Mouse (Mus musculus) heart, embryonic 15.5 days (tissue): Measurements from ENCODE around the gene Cbx6. TPM values are rescaled to one million over a fixed set of nuclear protein-coding genes. Genes with fewer than 3 reads are reported as not detected.

ENCODE experiments used
- ATAC-seq: fragments of 200-750 bp; cut with Nextera tagmentation; replicated peaks from 2 replicates; pipeline ENCODE4 v1.8.0; 2017; ENCODE audit warnings: low read depth, moderate TSS enrichment; ENCODE audit not compliant: insufficient number of reproducible peaks, insufficient read depth, low FRiP score
- H3K27ac ChIP-seq: fragments of 300-500 bp; sonication (generic); 2 replicates; pipeline ENCODE4 v1.5.1; 2015; ENCODE audit warnings: mild to moderate bottlenecking, inconsistent platforms
- H3K27me3 ChIP-seq: fragments of 300-500 bp; sonication (generic); 2 replicates; pipeline ENCODE4 v1.6.1; 2015; ENCODE audit warnings: inconsistent platforms
- H3K36me3 ChIP-seq: fragments of 300-500 bp; sonication (generic); 2 replicates; pipeline ENCODE4 v1.6.1; 2015; ENCODE audit warnings: mild to moderate bottlenecking, inconsistent platforms
- H3K4me1 ChIP-seq: fragments of 300-500 bp; sonication (generic); replicated peaks from 2 replicates; pipeline ENCODE4 v1.6.1; 2015; ENCODE audit warnings: inconsistent platforms
- H3K4me2 ChIP-seq: fragments of 300-500 bp; sonication (generic); 2 replicates; pipeline ENCODE4 v1.6.1; 2015; ENCODE audit warnings: inconsistent platforms, mild to moderate bottlenecking, moderate library complexity
- H3K4me3 ChIP-seq: fragments of 300-500 bp; sonication (generic); 2 replicates; pipeline ENCODE4 v1.5.1; 2015; ENCODE audit warnings: mild to moderate bottlenecking, inconsistent platforms
- H3K9ac ChIP-seq: fragments of 300-500 bp; sonication (generic); 2 replicates; pipeline ENCODE4 v1.6.1; 2015; ENCODE audit warnings: mild to moderate bottlenecking, inconsistent platforms
- H3K9me3 ChIP-seq: fragments of 300-500 bp; sonication (generic); replicated peaks from 2 replicates; pipeline ENCODE4 v1.6.1; 2016; ENCODE audit warnings: inconsistent platforms
- WGBS: fragments of 180-500 bp; shearing (Covaris S2); methylation state at CpG from one replicate; pipeline ENCODE4 v1.1.7; 2015; ENCODE audit warnings: mixed read lengths; 5-methylcytosine and 5-hydroxymethylcytosine counted together
- polyA plus RNA-seq: library from polyadenylated mRNA; unstranded; fragments of >200 nt; fragmentation: Nextera tagmentation; extraction: Ambion mirVana; gene quantifications from 2 replicates; pipeline ENCODE4 v1.2.1, GENCODE M21; 2015

Cbx6 gene
- 52.1 and 65.7 TPM in 2 replicates for polyA plus RNA-seq

GRCm38 (mm10) chr15:79834130-79834880 is at the start of gene Cbx6, which contains the start of gene Npcd:
Cbx6 (minus strand) TSS chr15:79834688.
Npcd (minus strand) TSS chr15:79834237.
- Histone ChIP-seq H3K27me3 (peaks cover 3% of the 10 kb centered on the region; the same call in 1 of the 2 replicates), H3K4me3 (peak within 1 kb of the TSS; percentile 88), H3K9me3 (no peaks in the 10 kb centered on the region), H3K36me3 (peaks cover 5% of the 10 kb centered on the region; the same call in 1 of the 2 replicates), H3K27ac (peak within 1 kb of the TSS; percentile 96), H3K4me2 (peak within 1 kb of the TSS; percentile 82), H3K9ac (peak within 1 kb of the TSS; percentile 80), H3K4me1 (peaks cover 41% of the 10 kb centered on the region)
- peak; percentile 91 for ATAC-seq
- WGBS, result 1% methylated on average over 58 of the region's 58 CpGs

- Histone ChIP-seq H3K4me1 (peaks cover 28% of the 10 kb centered on the region), H3K27ac (peak overlapping the region; percentile 85), H3K27me3 (no peaks in the 10 kb centered on the region), H3K9me3 (no peaks in the 10 kb centered on the region), H3K36me3 (no peaks in the 10 kb centered on the region), H3K9ac (peak overlapping the region; percentile 57), H3K4me3 (peak overlapping the region; percentile 63), H3K4me2 (peak overlapping the region; percentile 83)
- ATAC-seq, result peak; percentile 72
- under 1% methylated on average over 30 of the region's 30 CpGs for WGBS
Measured at GRCm38 (mm10) chr15:79883352-79883822, 48.9 kb upstream of the Cbx6 start.

GRCm38 (mm10) chr15:79882623-79883267 is 48.3 kb upstream of the Cbx6 start:
- 28% methylated on average over 19 of the region's 19 CpGs for WGBS
- 0 out of 2 replicates have a peak overlapping the region, but pooled peaks have one; percentile 85 for H3K27ac ChIP-seq

GRCm38 (mm10) chr15:79880477-79880876 is 46.0 kb upstream of the Cbx6 start:
- no peak for ATAC-seq
- Histone ChIP-seq H3K36me3 (no peaks in the 10 kb centered on the region), H3K27ac (peak overlapping the region; percentile 94), H3K9ac (no peak overlapping the region), H3K4me3 (no peak overlapping the region), H3K4me1 (peaks cover 28% of the 10 kb centered on the region), H3K4me2 (no peak overlapping the region), H3K9me3 (no peaks in the 10 kb centered on the region), H3K27me3 (no peaks in the 10 kb centered on the region)
- WGBS, result 79% methylated on average over 3 of the region's 3 CpGs

More at GRCm38 (mm10) chr15:79882623-79883267, 48.3 kb upstream of the Cbx6 start:
- Histone ChIP-seq H3K4me1 (peaks cover 28% of the 10 kb centered on the region), H3K4me3 (peak overlapping the region; percentile 63), H3K9ac (peak overlapping the region; percentile 2; the same call in 1 of the 2 replicates), H3K9me3 (no peaks in the 10 kb centered on the region), H3K4me2 (peak overlapping the region; percentile 83), H3K36me3 (no peaks in the 10 kb centered on the region), H3K27me3 (no peaks in the 10 kb centered on the region)
- no peak for ATAC-seq

GRCm38 (mm10) chr15:79879319-79879718 is 44.8 kb upstream of the Cbx6 start:
- H3K27me3 ChIP-seq, result no peaks in the 10 kb centered on the region
- H3K4me2 ChIP-seq, result peak overlapping the region; percentile 52
- H3K4me3 ChIP-seq, result peak overlapping the region; percentile 17; the same call in 1 of the 2 replicates
- H3K9me3 ChIP-seq, result no peaks in the 10 kb centered on the region
- 5% methylated on average over 13 of the region's 13 CpGs for WGBS
- H3K9ac ChIP-seq, result 0 out of 2 replicates have a peak overlapping the region, but pooled peaks have one; percentile 16
- peak; percentile 90 for ATAC-seq
- H3K4me1 ChIP-seq, result peaks cover 31% of the 10 kb centered on the region
- H3K36me3 ChIP-seq, result no peaks in the 10 kb centered on the region
- peak overlapping the region; percentile 94 for H3K27ac ChIP-seq

- Histone ChIP-seq H3K27me3 (no peaks in the 10 kb centered on the region), H3K4me2 (peak overlapping the region; percentile 52), H3K27ac (peak overlapping the region; percentile 94), H3K9me3 (no peaks in the 10 kb centered on the region), H3K9ac (0 out of 2 replicates have a peak overlapping the region, but pooled peaks have one; percentile 16), H3K36me3 (no peaks in the 10 kb centered on the region), H3K4me3 (peak overlapping the region; percentile 17; the same call in 1 of the 2 replicates), H3K4me1 (peaks cover 31% of the 10 kb centered on the region)
- ATAC-seq, result peak; percentile 3; the same call in 1 of the 2 replicates
- WGBS, result 43% methylated on average over 6 of the region's 6 CpGs
Measured at GRCm38 (mm10) chr15:79878725-79879136, 44.2 kb upstream of the Cbx6 start.

GRCm38 (mm10) chr15:79875261-79875995 is 40.9 kb upstream of the Cbx6 start:
- H3K4me2 ChIP-seq, result no peak overlapping the region
- ATAC-seq, result no peak
- H3K27ac ChIP-seq, result no peak overlapping the region
- H3K9ac ChIP-seq, result no peak overlapping the region
- H3K4me3 ChIP-seq, result no peak overlapping the region
- no peaks in the 10 kb centered on the region for H3K9me3 ChIP-seq
- H3K27me3 ChIP-seq, result no peaks in the 10 kb centered on the region
- H3K36me3 ChIP-seq, result no peaks in the 10 kb centered on the region
- peaks cover 20% of the 10 kb centered on the region for H3K4me1 ChIP-seq
- 83% methylated on average over 18 of the region's 18 CpGs for WGBS

GRCm38 (mm10) chr15:79873995-79874394 is 39.5 kb upstream of the Cbx6 start:
- 53% methylated on average over 2 of the region's 2 CpGs for whole genome bisulfite sequencing
- ATAC-seq, result no peak

GRCm38 (mm10) chr15:79873545-79873944 is 39.1 kb upstream of the Cbx6 start:
- 88% methylated on average over 8 of the region's 8 CpGs for WGBS
- Histone ChIP-seq H3K4me2 (no peak overlapping the region), H3K4me3 (no peak overlapping the region), H3K27me3 (no peaks in the 10 kb centered on the region), H3K9me3 (no peaks in the 10 kb centered on the region), H3K36me3 (no peaks in the 10 kb centered on the region), H3K9ac (no peak overlapping the region), H3K27ac (no peak overlapping the region), H3K4me1 (peaks cover 5% of the 10 kb centered on the region)
- no peak for ATAC-seq

More at GRCm38 (mm10) chr15:79873995-79874394, 39.5 kb upstream of the Cbx6 start:
- no peaks in the 10 kb centered on the region for H3K9me3 ChIP-seq
- peaks cover 9% of the 10 kb centered on the region for H3K4me1 ChIP-seq
- H3K9ac ChIP-seq, result no peak overlapping the region
- no peak overlapping the region for H3K4me2 ChIP-seq
- H3K27ac ChIP-seq, result no peak overlapping the region
- H3K36me3 ChIP-seq, result no peaks in the 10 kb centered on the region
- H3K4me3 ChIP-seq, result no peak overlapping the region
- H3K27me3 ChIP-seq, result no peaks in the 10 kb centered on the region

- H3K27me3 ChIP-seq, result no peaks in the 10 kb centered on the region
- H3K9ac ChIP-seq, result no peak overlapping the region
- H3K4me3 ChIP-seq, result no peak overlapping the region
- no peaks in the 10 kb centered on the region for H3K4me1 ChIP-seq
- H3K36me3 ChIP-seq, result no peaks in the 10 kb centered on the region
- 69% methylated on average over 3 of the region's 3 CpGs for WGBS
- H3K9me3 ChIP-seq, result no peaks in the 10 kb centered on the region
- no peak overlapping the region for H3K27ac ChIP-seq
- no peak overlapping the region for H3K4me2 ChIP-seq
- no peak for ATAC-seq
Measured at GRCm38 (mm10) chr15:79867260-79868002, 32.9 kb upstream of the Cbx6 start.
